Mouse (Mus musculus) forebrain, embryonic 12.5 days (tissue): Measurements from ENCODE around the gene Thbs2. TPM values are rescaled to one million over a fixed set of nuclear protein-coding genes. Genes with fewer than 3 reads are reported as not detected.
"Not testable (repeated sequence)": the region's sequence is repeated elsewhere in the genome, so short reads cannot be mapped to it uniquely, and the experiment has no call there.

ENCODE experiments used
- ATAC-seq: fragments of 200-750 bp; cut with Nextera tagmentation; 2 replicates; pipeline ENCODE4 v1.8.0; 2017; ENCODE audit warnings: moderate TSS enrichment; ENCODE audit not compliant: low FRiP score
- H3K27ac ChIP-seq: fragments of 300-500 bp; sonication (generic); 2 replicates; pipeline ENCODE4 v1.5.1; 2016; ENCODE audit warnings: mild to moderate bottlenecking
- H3K27me3 ChIP-seq: fragments of 300-500 bp; sonication (generic); 2 replicates; pipeline ENCODE4 v1.6.1; 2016; ENCODE audit warnings: mild to moderate bottlenecking
- H3K36me3 ChIP-seq: fragments of 300-500 bp; sonication (generic); replicated peaks from 2 replicates; pipeline ENCODE4 v1.6.1; 2016; ENCODE audit warnings: mild to moderate bottlenecking
- H3K4me1 ChIP-seq: fragments of 300-500 bp; sonication (generic); 2 replicates; pipeline ENCODE4 v1.6.1; 2016
- H3K4me2 ChIP-seq: fragments of 300-500 bp; sonication (generic); 2 replicates; pipeline ENCODE4 v1.6.1; 2016; ENCODE audit warnings: mild to moderate bottlenecking, moderate library complexity
- H3K4me3 ChIP-seq: fragments of 300-500 bp; sonication (generic); replicated peaks from 2 replicates; pipeline ENCODE4 v1.5.1; 2016; ENCODE audit warnings: mild to moderate bottlenecking
- H3K9ac ChIP-seq: fragments of 300-500 bp; sonication (generic); 2 replicates; pipeline ENCODE4 v1.6.1; 2016; ENCODE audit warnings: mild to moderate bottlenecking
- H3K9me3 ChIP-seq: fragments of 300-500 bp; sonication (generic); 2 replicates; pipeline ENCODE4 v1.6.1; 2016
- WGBS: fragments of 180-500 bp; shearing (Covaris S2); methylation state at CpG from one replicate; pipeline ENCODE4 v1.1.7; 2016; 5-methylcytosine and 5-hydroxymethylcytosine counted together
- polyA plus RNA-seq: library from polyadenylated mRNA; unstranded; fragments of >200 nt; fragmentation: Nextera tagmentation; extraction: Ambion mirVana; gene quantifications from 2 replicates; pipeline ENCODE4 v1.2.1, GENCODE M21; 2016

The Thbs2 gene
- polyA plus RNA-seq, 1 experiment from 2014 or later, result 6.2 TPM

GRCm38 (mm10) chr17:14658123-14658522 lies 35.9 kb downstream of the Thbs2 start:
- ATAC-seq, result no peak
- 78% methylated on average over 2 of the region's 2 CpGs for WGBS
- H3K4me2 ChIP-seq, result no peak overlapping the region
- H3K27ac ChIP-seq, result no peak overlapping the region
- no peak overlapping the region for H3K9ac ChIP-seq
- H3K9me3 ChIP-seq, result no peaks in the 10 kb centered on the region
- no peak overlapping the region for H3K4me3 ChIP-seq
- H3K27me3 ChIP-seq, result no peaks in the 10 kb centered on the region
- no peaks in the 10 kb centered on the region for H3K36me3 ChIP-seq
- H3K4me1 ChIP-seq, result no peaks in the 10 kb centered on the region

GRCm38 (mm10) chr17:14657123-14657522 lies 36.9 kb downstream of the Thbs2 start:
- Histone ChIP-seq H3K36me3 (no peaks in the 10 kb centered on the region), H3K9me3 (no peaks in the 10 kb centered on the region), H3K27me3 (no peaks in the 10 kb centered on the region), H3K4me2 (no peak overlapping the region), H3K27ac (no peak overlapping the region), H3K9ac (no peak overlapping the region), H3K4me1 (no peaks in the 10 kb centered on the region), H3K4me3 (no peak overlapping the region)
- ATAC-seq, result no peak

GRCm38 (mm10) chr17:14654981-14655380 lies 39.1 kb downstream of the Thbs2 start:
- H3K9ac ChIP-seq, result no peak overlapping the region
- H3K36me3 ChIP-seq, result no peaks in the 10 kb centered on the region
- H3K27ac ChIP-seq, result no peak overlapping the region
- no peaks in the 10 kb centered on the region for H3K27me3 ChIP-seq
- no peaks in the 10 kb centered on the region for H3K4me1 ChIP-seq
- no peaks in the 10 kb centered on the region for H3K9me3 ChIP-seq
- no peak for ATAC-seq
- 85% methylated on average over 3 of the region's 3 CpGs for WGBS
- no peak overlapping the region for H3K4me3 ChIP-seq
- H3K4me2 ChIP-seq, result no peak overlapping the region

GRCm38 (mm10) chr17:14652013-14652412 lies 42.0 kb downstream of the Thbs2 start:
- no peak overlapping the region for H3K4me3 ChIP-seq
- H3K9ac ChIP-seq, result no peak overlapping the region
- no peaks in the 10 kb centered on the region for H3K27me3 ChIP-seq
- no peaks in the 10 kb centered on the region for H3K4me1 ChIP-seq
- no peak overlapping the region for H3K4me2 ChIP-seq
- no peak for ATAC-seq
- H3K27ac ChIP-seq, result no peak overlapping the region
- H3K9me3 ChIP-seq, result no peaks in the 10 kb centered on the region
- 88% methylated on average over 7 of the region's 7 CpGs for WGBS
- no peaks in the 10 kb centered on the region for H3K36me3 ChIP-seq

GRCm38 (mm10) chr17:14647996-14648640 lies 45.9 kb downstream of the Thbs2 start:
- no peaks in the 10 kb centered on the region for H3K36me3 ChIP-seq
- H3K27ac ChIP-seq, result no peak overlapping the region
- no peaks in the 10 kb centered on the region for H3K27me3 ChIP-seq
- no peak for ATAC-seq
- WGBS, result 85% methylated on average over 4 of the region's 4 CpGs
- no peak overlapping the region for H3K9ac ChIP-seq
- no peaks in the 10 kb centered on the region for H3K4me1 ChIP-seq
- H3K4me2 ChIP-seq, result no peak overlapping the region
- no peak overlapping the region for H3K4me3 ChIP-seq
- no peaks in the 10 kb centered on the region for H3K9me3 ChIP-seq

- no peak for ATAC-seq
- no peak overlapping the region for H3K4me2 ChIP-seq
- 78% methylated on average over 3 of the region's 3 CpGs for WGBS
These were observed 50.0 kb downstream of the Thbs2 start for GRCm38 (mm10) chr17:14643996-14644395.

GRCm38 (mm10) chr17:14640351-14641115 lies 53.5 kb downstream of the Thbs2 start:
- no peak overlapping the region for H3K4me2 ChIP-seq
- H3K27ac ChIP-seq, result no peak overlapping the region
- no peaks in the 10 kb centered on the region for H3K4me1 ChIP-seq

More at GRCm38 (mm10) chr17:14643996-14644395, 50.0 kb downstream of the Thbs2 start:
- Histone ChIP-seq H3K36me3 (no peaks in the 10 kb centered on the region), H3K4me3 (no peak overlapping the region), H3K27me3 (no peaks in the 10 kb centered on the region), H3K27ac (no peak overlapping the region), H3K9ac (no peak overlapping the region), H3K9me3 (no peaks in the 10 kb centered on the region), H3K4me1 (no peaks in the 10 kb centered on the region)

GRCm38 (mm10) chr17:14635546-14636323 lies 58.3 kb downstream of the Thbs2 start:
- ATAC-seq, result no peak
- Histone ChIP-seq H3K9me3 (no peaks in the 10 kb centered on the region), H3K36me3 (no peaks in the 10 kb centered on the region), H3K4me2 (no peak overlapping the region), H3K4me3 (no peak overlapping the region), H3K27ac (no peak overlapping the region), H3K27me3 (no peaks in the 10 kb centered on the region), H3K9ac (no peak overlapping the region), H3K4me1 (no peaks in the 10 kb centered on the region)
- WGBS, result 88% methylated on average over 8 of the region's 8 CpGs

More at GRCm38 (mm10) chr17:14640351-14641115, 53.5 kb downstream of the Thbs2 start:
- WGBS, result 89% methylated on average over 15 of the region's 15 CpGs
- Histone ChIP-seq H3K4me3 (no peak overlapping the region), H3K36me3 (no peaks in the 10 kb centered on the region), H3K9me3 (no peaks in the 10 kb centered on the region), H3K27me3 (no peaks in the 10 kb centered on the region), H3K9ac (no peak overlapping the region)
- no peak for ATAC-seq

- Histone ChIP-seq H3K9me3 (no peaks in the 10 kb centered on the region), H3K27me3 (no peaks in the 10 kb centered on the region), H3K4me3 (no peak overlapping the region), H3K27ac (no peak overlapping the region), H3K36me3 (no peaks in the 10 kb centered on the region), H3K4me1 (no peaks in the 10 kb centered on the region), H3K4me2 (no peak overlapping the region), H3K9ac (no peak overlapping the region)
- 80% methylated on average over 4 of the region's 4 CpGs for WGBS
- ATAC-seq, result no peak
These were observed 65.1 kb downstream of the Thbs2 start for GRCm38 (mm10) chr17:14628901-14629300.

- Histone ChIP-seq H3K9ac (no peak overlapping the region), H3K9me3 (no peaks in the 10 kb centered on the region), H3K36me3 (no peaks in the 10 kb centered on the region), H3K27ac (no peak overlapping the region), H3K27me3 (no peaks in the 10 kb centered on the region), H3K4me3 (no peak overlapping the region), H3K4me2 (no peak overlapping the region), H3K4me1 (no peaks in the 10 kb centered on the region)
- WGBS, result 91% methylated on average over 12 of the region's 12 CpGs
- ATAC-seq, result no peak
These were observed 66.2 kb downstream of the Thbs2 start for GRCm38 (mm10) chr17:14627828-14628338.

GRCm38 (mm10) chr17:14624433-14624832 lies 69.6 kb downstream of the Thbs2 start:
- H3K27ac ChIP-seq, result no peak overlapping the region
- H3K9ac ChIP-seq, result no peak overlapping the region
- H3K27me3 ChIP-seq, result no peaks in the 10 kb centered on the region
- H3K4me2 ChIP-seq, result no peak overlapping the region
- no peaks in the 10 kb centered on the region for H3K9me3 ChIP-seq
- 53% methylated on average over 8 of the region's 8 CpGs for WGBS
- H3K4me3 ChIP-seq, result no peak overlapping the region
- H3K36me3 ChIP-seq, result no peaks in the 10 kb centered on the region
- no peak for ATAC-seq
- no peaks in the 10 kb centered on the region for H3K4me1 ChIP-seq

GRCm38 (mm10) chr17:14621006-14621405 lies 73.0 kb downstream of the Thbs2 start:
- H3K4me3 ChIP-seq, H3K36me3 ChIP-seq, H3K27me3 ChIP-seq, H3K9me3 ChIP-seq, H3K9ac ChIP-seq, ATAC-seq, H3K27ac ChIP-seq, H3K4me2 ChIP-seq, H3K4me1 ChIP-seq: not testable (repeated sequence)
